ENCODE assay signal across 10 mouse cellular contexts in the genomic region with DNA sequence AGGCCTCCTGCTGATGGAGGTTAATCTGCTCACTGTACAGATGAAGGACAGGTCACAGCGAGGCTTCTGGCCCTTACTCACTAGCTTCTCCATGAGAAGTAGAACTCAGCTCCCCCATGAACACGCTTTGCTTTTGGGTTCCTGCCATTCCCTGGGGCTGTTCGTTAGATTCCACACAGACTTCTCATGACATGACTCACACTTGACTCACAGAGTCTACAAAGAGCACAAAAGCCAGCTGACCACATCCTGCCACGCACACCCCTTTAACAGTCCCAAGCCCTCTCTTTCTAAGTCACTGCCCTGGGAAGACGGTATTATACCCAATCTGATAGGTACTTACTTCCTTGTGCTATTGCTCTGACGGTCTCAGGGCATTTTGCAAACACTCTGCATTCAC.
DNase-seq lines count a peak whose midpoint lies in the region; ATAC-seq lines count a peak whose summit lies in the region.
"Had no signal": no experiment of that assay in that cellular context is flagged by ENCODE, and none has a peak within 500 bp of the region (broad histone marks: within the 10 kb centered on the region; RNA-seq: fewer than 3 reads in every experiment).

No protein-coding gene starts in this region.

- H3K27ac ChIP-seq in forebrain, embryonic 10.5 days: 0 out of 2 replicates have a peak overlapping the region, but pooled peaks have one; percentile 17
- H3K27ac ChIP-seq in forebrain, embryonic 15.5 days (replicated peaks): no peak overlapping the region

- no peak overlapping the region for H3K4me2 ChIP-seq in forebrain, embryonic 15.5 days (replicated peaks)
- H3K4me2 ChIP-seq: liver, embryonic 11.5 days had no signal

- WGBS in forebrain, embryonic 10.5 days: 74% methylated on average over 6 of the region's 6 CpGs
- WGBS in forebrain, embryonic 15.5 days: 37% methylated on average over 6 of the region's 6 CpGs

- H3K9ac ChIP-seq in forebrain, embryonic 15.5 days (replicated peaks): no peak overlapping the region

- DNase-seq in forebrain, embryonic 10.5 days (ENCODE audit: extremely low spot score, low spot score): no peak
- DNase-seq in 3134 (ENCODE audit: extremely low read depth, insufficient read length, low spot score): peak; percentile 88
- peak; percentile 51 for DNase-seq in adrenal gland, postnatal 10 days
- DNase-seq in cerebellum, adult 9-10 months: no peak
- no peak for DNase-seq in left cerebral cortex, postnatal 4 days

- H3K4me1 ChIP-seq in forebrain, embryonic 10.5 days: peaks cover 33% of the 10 kb centered on the region
- peaks cover 14% of the 10 kb centered on the region for H3K4me1 ChIP-seq in forebrain, embryonic 15.5 days

- intact Hi-C loops in left cerebral cortex, postnatal 4 days (cut with DNase I): no loop called here

- no peak overlapping the region for H3K4me3 ChIP-seq in forebrain, embryonic 10.5 days
- H3K4me3 ChIP-seq in forebrain, embryonic 15.5 days: no peak overlapping the region

- no peaks in the 10 kb centered on the region for H3K36me3 ChIP-seq in forebrain, embryonic 10.5 days (replicated peaks)
- no peaks in the 10 kb centered on the region for H3K36me3 ChIP-seq in forebrain, embryonic 15.5 days

- no peak for ATAC-seq in forebrain, embryonic 15.5 days (replicated peaks)
- peak; percentile 96 for ATAC-seq in inflammation-experienced regulatory T-cells, adult 6 months
- ATAC-seq in erythroid progenitor cell, adult 5-6 weeks (replicated peaks; ENCODE audit: low FRiP score, poor library complexity, severe bottlenecking): no peak

- H3K9me3 ChIP-seq in forebrain, embryonic 10.5 days: peaks cover 2% of the 10 kb centered on the region; the same call in 1 of the 2 replicates
- H3K9me3 ChIP-seq in forebrain, embryonic 15.5 days: no peaks in the 10 kb centered on the region

- no peaks in the 10 kb centered on the region for H3K27me3 ChIP-seq in forebrain, embryonic 10.5 days (ENCODE audit: poor library complexity, severe bottlenecking)
- no peaks in the 10 kb centered on the region for H3K27me3 ChIP-seq in forebrain, embryonic 15.5 days
- H3K27me3 ChIP-seq: CH12.LX had no signal

Comparison
In these comparisons a context has a peak if more than half of its experiments do, and no peak if none do; other contexts are left out.
1. DNase-seq: peak in 3134 (single experiment) and adrenal gland, postnatal 10 days (single experiment); none in forebrain, embryonic 10.5 days (single experiment), cerebellum, adult 9-10 months (single experiment) and left cerebral cortex, postnatal 4 days (single experiment).